Mouse (Mus musculus) midbrain, postnatal 0 days (tissue): ENCODE data around the gene Nckap5. TPM values are rescaled to one million over a fixed set of nuclear protein-coding genes. Genes with fewer than 3 reads are reported as not detected.

Experiments used
- ATAC-seq: fragments of 200-750 bp; cut with Nextera tagmentation; 2 replicates; pipeline ENCODE4 v1.8.0; 2017; ENCODE audit warnings: moderate number of reproducible peaks, mild to moderate bottlenecking, moderate TSS enrichment, moderate library complexity; ENCODE audit not compliant: low FRiP score
- DNase-seq: peaks from one replicate; pipeline ENCODE4 v3.0.0-alpha.2; 2015; ENCODE audit warnings: low spot score
- H3K27ac ChIP-seq: fragments of 300-500 bp; sonication (generic); 2 replicates; pipeline ENCODE4 v1.5.1; 2014; ENCODE audit warnings: low read depth, mild to moderate bottlenecking, low read length, mixed read lengths
- H3K27me3 ChIP-seq: fragments of 300-500 bp; sonication (generic); 2 replicates; pipeline ENCODE4 v1.6.1; 2014; ENCODE audit warnings: low read length, control low read depth, mixed read lengths; ENCODE audit not compliant: insufficient read depth
- H3K36me3 ChIP-seq: fragments of 300-500 bp; sonication (generic); 2 replicates; pipeline ENCODE4 v1.6.1; 2014; ENCODE audit warnings: low read length, control low read depth, mixed read lengths; ENCODE audit not compliant: insufficient read depth
- H3K4me1 ChIP-seq: fragments of 300-500 bp; sonication (generic); 2 replicates; pipeline ENCODE4 v1.6.1; 2014; ENCODE audit warnings: mild to moderate bottlenecking, control low read depth, antibody characterized with exemption, low read length, mixed read lengths; ENCODE audit not compliant: insufficient read depth
- H3K4me2 ChIP-seq: fragments of 300-500 bp; sonication (generic); 2 replicates; pipeline ENCODE4 v1.6.1; 2014; ENCODE audit warnings: low read depth, mild to moderate bottlenecking, low read length, mixed read lengths; ENCODE audit not compliant: poor library complexity, severe bottlenecking
- H3K4me3 ChIP-seq: fragments of 300-500 bp; sonication (generic); 2 replicates; pipeline ENCODE4 v1.5.1; 2014; ENCODE audit warnings: low read depth, mild to moderate bottlenecking, low read length, moderate library complexity
- H3K9ac ChIP-seq: fragments of 300-500 bp; sonication (generic); replicated peaks from 2 replicates; pipeline ENCODE4 v1.6.1; 2014; ENCODE audit warnings: mild to moderate bottlenecking, low read length, moderate library complexity, mixed read lengths; ENCODE audit not compliant: poor library complexity, severe bottlenecking
- H3K9me3 ChIP-seq: fragments of 300-500 bp; sonication (generic); 2 replicates; pipeline ENCODE4 v1.6.1; 2016; ENCODE audit warnings: low read length, control low read depth
- CTCF ChIP-seq: IDR thresholded peaks from 2 replicates; pipeline ENCODE4 v1.5.1; 2016; ENCODE audit warnings: antibody characterized with exemption, mild to moderate bottlenecking
- WGBS: fragments of 180-500 bp; shearing (Covaris S2); extraction: QIAGEN DNeasy Blood & Tissue Kit; methylation state at CpG from one replicate; pipeline ENCODE4 v1.1.7; 2014; 5-methylcytosine and 5-hydroxymethylcytosine counted together
- polyA plus RNA-seq: library from polyadenylated mRNA; unstranded; fragments of >200 nt; fragmentation: Nextera tagmentation; extraction: Ambion mirVana; gene quantifications from 2 replicates; pipeline ENCODE4 v1.2.1, GENCODE M21; 2015
- total RNA-seq: library from RNA; depleted of rRNA; stranded (reverse); fragments of >200 nt; gene quantifications from 2 replicates; pipeline ENCODE4 v1.2.3, GENCODE M21; 2014

The Nckap5 gene
- total and polyA plus RNA-seq, 2 experiments from 2014 or later: 6.3 to 8.7 TPM

DNA sequence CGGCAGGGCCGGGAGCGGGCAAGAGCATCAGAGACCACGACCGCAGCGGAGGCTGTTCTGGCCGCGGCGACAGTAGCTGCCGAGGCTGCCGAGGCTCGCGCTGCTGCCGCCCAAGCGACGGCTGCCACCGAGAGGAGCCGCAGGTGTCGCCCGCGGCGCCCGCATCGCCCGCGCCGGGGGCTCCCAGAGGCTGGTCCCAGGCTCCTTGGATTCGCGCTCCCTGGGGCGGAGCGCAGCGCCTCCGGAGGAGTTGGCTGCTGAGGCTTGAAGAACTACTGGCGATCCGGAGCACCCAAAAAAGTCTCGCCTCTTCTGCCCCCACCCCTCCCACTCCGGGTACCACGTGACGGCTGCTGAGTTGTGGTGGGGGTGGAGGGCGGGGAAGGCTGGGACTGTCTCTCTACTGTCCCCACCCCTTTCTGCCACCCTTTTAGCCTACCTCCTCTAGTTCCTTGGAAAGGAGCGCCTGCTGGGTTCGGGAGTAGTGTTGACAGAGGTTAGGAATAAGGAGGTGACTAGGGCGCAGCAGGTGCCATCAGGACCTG is 918.6 kb downstream of the Nckap5 start:
- no peak; the same call in 1 of the 2 replicates for TF ChIP-seq CTCF
- peak; percentile 54 for DNase-seq

GRCm38 (mm10) chr1:125911337-125911900 is 919.2 kb downstream of the Nckap5 start:
- H3K27ac ChIP-seq: peak overlapping the region; percentile 59; the same call in 1 of the 2 replicates
- WGBS: under 1% methylated on average over 35 of the region's 35 CpGs

More for the DNA sequence above, 918.6 kb downstream of the Nckap5 start:
- ATAC-seq: peak; percentile 64
- no peaks in the 10 kb centered on the region for H3K4me1 ChIP-seq
- H3K9me3 ChIP-seq: no peaks in the 10 kb centered on the region
- H3K9ac ChIP-seq: peak overlapping the region; percentile 56
- no peaks in the 10 kb centered on the region for H3K36me3 ChIP-seq
- WGBS: 1% methylated on average over 35 of the region's 43 CpGs
- H3K4me3 ChIP-seq: peak overlapping the region; percentile 58
- peak overlapping the region; percentile 59; the same call in 1 of the 2 replicates for H3K27ac ChIP-seq
- H3K4me2 ChIP-seq: peak overlapping the region; percentile 97
- no peaks in the 10 kb centered on the region for H3K27me3 ChIP-seq

DNA sequence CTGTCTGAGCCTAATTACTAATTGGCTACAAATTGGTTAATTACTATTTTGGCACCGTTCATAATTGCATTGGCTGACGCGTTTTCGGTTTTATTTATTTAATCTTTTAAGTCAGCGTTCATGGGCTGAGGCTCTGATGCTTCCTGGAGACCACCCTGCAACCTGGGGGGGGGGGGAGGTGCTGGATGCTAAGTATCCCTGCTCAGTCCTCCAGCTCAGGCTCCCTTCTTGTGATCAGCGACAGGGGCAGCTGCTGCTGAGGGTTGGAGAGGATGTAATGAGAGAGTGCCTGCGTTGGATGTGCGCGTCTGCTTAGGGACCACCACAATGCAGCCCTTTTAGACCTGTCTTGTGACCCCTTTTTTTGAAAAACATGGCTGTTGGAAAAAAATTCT is 919.7 kb downstream of the Nckap5 start:
- H3K9me3 ChIP-seq: no peaks in the 10 kb centered on the region
- no peak for TF ChIP-seq CTCF

More at GRCm38 (mm10) chr1:125911337-125911900, 919.2 kb downstream of the Nckap5 start:
- Histone ChIP-seq H3K36me3 (no peaks in the 10 kb centered on the region), H3K4me1 (no peaks in the 10 kb centered on the region), H3K9me3 (no peaks in the 10 kb centered on the region), H3K4me2 (peak overlapping the region; percentile 97), H3K4me3 (peak overlapping the region; percentile 58), H3K9ac (peak overlapping the region; percentile 56), H3K27me3 (no peaks in the 10 kb centered on the region)
- ATAC-seq: peak; percentile 45
- no peak for TF ChIP-seq CTCF
- peak; percentile 51 for DNase-seq

DNA sequence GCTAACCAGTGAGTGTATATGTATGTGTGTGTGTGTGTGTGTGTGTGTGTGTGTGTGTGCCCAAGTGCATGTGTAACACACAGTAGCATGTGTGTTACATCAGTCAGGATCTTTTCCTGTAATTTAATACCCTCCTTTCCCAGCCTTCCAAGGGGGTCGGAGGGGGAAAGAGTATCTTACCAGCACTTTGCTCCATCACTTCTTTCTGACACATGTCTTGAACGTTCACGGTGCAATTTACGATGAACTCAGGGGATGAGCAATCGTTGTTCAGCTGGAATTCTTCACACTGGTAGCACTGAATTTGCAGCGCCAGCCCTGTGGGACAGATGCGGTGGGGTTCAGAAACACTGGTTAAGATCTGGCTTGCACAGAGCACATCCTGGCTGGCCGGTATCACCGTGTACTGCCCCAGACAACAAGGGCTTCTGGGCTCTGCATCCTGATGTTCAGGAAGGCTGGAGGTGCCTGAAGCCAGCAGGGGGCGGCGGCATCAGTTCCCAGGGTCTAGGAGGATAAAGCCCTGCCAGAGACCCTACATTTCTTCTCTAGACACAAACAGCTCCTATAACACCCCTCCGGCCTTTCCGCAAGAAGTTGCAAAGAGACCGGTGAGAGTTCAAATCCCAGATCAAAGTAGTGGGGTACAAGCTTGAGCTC is 920.3 kb downstream of the Nckap5 start:
- TF ChIP-seq CTCF: peak; percentile 73
- WGBS: 7% methylated on average over 14 of the region's 14 CpGs

More for the DNA sequence above, 919.7 kb downstream of the Nckap5 start:
- H3K4me1 ChIP-seq: no peaks in the 10 kb centered on the region
- ATAC-seq: peak; percentile 3; the same call in 1 of the 2 replicates
- H3K9ac ChIP-seq: peak overlapping the region; percentile 56
- H3K27ac ChIP-seq: no peak overlapping the region
- H3K4me2 ChIP-seq: peak overlapping the region; percentile 97
- 2% methylated on average over 9 of the region's 9 CpGs for WGBS
- DNase-seq: peak; percentile 17
- H3K36me3 ChIP-seq: no peaks in the 10 kb centered on the region
- H3K27me3 ChIP-seq: no peaks in the 10 kb centered on the region
- H3K4me3 ChIP-seq: peak overlapping the region; percentile 58

GRCm38 (mm10) chr1:125893158-125893557 is 937.4 kb downstream of the Nckap5 start:
- H3K27me3 ChIP-seq: no peaks in the 10 kb centered on the region
- ATAC-seq (no peak), DNase-seq (no peak)
- H3K9ac ChIP-seq: no peak overlapping the region
- no peak overlapping the region for H3K4me3 ChIP-seq
- no peak overlapping the region for H3K27ac ChIP-seq
- no peak for TF ChIP-seq CTCF
- H3K4me1 ChIP-seq: no peaks in the 10 kb centered on the region
- no peaks in the 10 kb centered on the region for H3K9me3 ChIP-seq
- no peaks in the 10 kb centered on the region for H3K36me3 ChIP-seq
- no peak overlapping the region for H3K4me2 ChIP-seq
- WGBS: 31% methylated on average over 9 of the region's 9 CpGs

More for the DNA sequence above, 920.3 kb downstream of the Nckap5 start:
- H3K27ac ChIP-seq: no peak overlapping the region
- peak overlapping the region; percentile 97 for H3K4me2 ChIP-seq
- no peaks in the 10 kb centered on the region for H3K4me1 ChIP-seq
- H3K36me3 ChIP-seq: no peaks in the 10 kb centered on the region
- peak overlapping the region; percentile 56 for H3K9ac ChIP-seq
- no peaks in the 10 kb centered on the region for H3K9me3 ChIP-seq
- DNase-seq (peak; percentile 60), ATAC-seq (0 out of 2 replicates have a peak, but pooled peaks have one; percentile 28)
- no peaks in the 10 kb centered on the region for H3K27me3 ChIP-seq
- peak overlapping the region; percentile 58 for H3K4me3 ChIP-seq

- H3K27ac ChIP-seq: no peak overlapping the region
- TF ChIP-seq CTCF: no peak
- DNase-seq: no peak
- H3K9me3 ChIP-seq: no peaks in the 10 kb centered on the region
- no peak overlapping the region for H3K4me2 ChIP-seq
- H3K27me3 ChIP-seq: no peaks in the 10 kb centered on the region
- no peak for ATAC-seq
- 27% methylated on average over 7 of the region's 7 CpGs for WGBS
- no peaks in the 10 kb centered on the region for H3K4me1 ChIP-seq
- no peak overlapping the region for H3K9ac ChIP-seq
- no peaks in the 10 kb centered on the region for H3K36me3 ChIP-seq
- H3K4me3 ChIP-seq: no peak overlapping the region
Measured at GRCm38 (mm10) chr1:125870056-125870455, 960.5 kb downstream of the Nckap5 start.
